ENCODE assay signal across 8 mouse cellular contexts in the genomic region with DNA sequence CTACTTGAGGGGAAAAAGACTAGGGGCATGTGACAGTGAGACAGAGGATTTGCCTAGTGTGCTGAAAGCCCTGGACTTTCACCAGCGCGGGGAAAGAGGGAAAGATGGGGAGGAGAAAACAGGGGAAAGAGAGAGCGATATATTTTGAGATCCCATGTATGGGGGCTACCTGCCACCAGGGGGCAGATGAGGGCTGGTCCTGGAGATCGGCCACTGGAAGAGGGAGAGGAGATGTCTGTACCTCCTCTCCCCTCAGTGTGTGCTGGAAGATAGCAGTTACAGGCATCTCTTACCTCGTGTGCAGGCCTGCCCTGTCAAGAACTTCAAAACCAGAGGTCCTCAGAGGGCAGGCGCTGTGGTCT.
A peak's percentile ranks its signal among the peaks of the same experiment; 100 is the strongest.
DNase-seq lines count a peak whose midpoint lies in the region; ATAC-seq and TF ChIP-seq lines count a peak whose summit lies in the region.

No protein-coding gene starts in this region.

- H3K4me1 ChIP-seq in MEL (ENCODE audit: control insufficient read depth in 1 of 2, insufficient read depth in 2 of 2, low read length in 2 of 2) = peaks cover 0 to 3% of the 10 kb centered on the region in 2 experiments; a peak in 1 of 4 replicates
- H3K4me1 ChIP-seq in forebrain, embryonic 14.5 days (ENCODE audit: control insufficient read depth, insufficient read depth, low read length) = peaks cover 6% of the 10 kb centered on the region; the same call in 1 of the 2 replicates

- H3K79me2 ChIP-seq in MEL (ENCODE audit: control insufficient read depth, insufficient read depth, low read length, poor library complexity) = no peaks in the 10 kb centered on the region

- H3K9ac ChIP-seq in MEL (ENCODE audit: control insufficient read depth, low read depth, low read length, poor library complexity, severe bottlenecking) = peak overlapping the region; percentile 38
- peak overlapping the region; percentile 1; the same call in 1 of the 2 replicates for H3K9ac ChIP-seq in forebrain, embryonic 14.5 days (ENCODE audit: low read length)

- TF ChIP-seq EP300 in MEL (IDR thresholded peaks at IDR 0.05; ENCODE audit: low read depth in 1 of 2, low read length in 2 of 2) = no peak

- peak; percentile 64 for ATAC-seq in cerebellum, adult (ENCODE audit: insufficient number of reproducible peaks, low FRiP score, low TSS enrichment)
- peak; percentile 85 for ATAC-seq in forebrain, embryonic 14.5 days
- peak; percentile 80 to 85 for ATAC-seq in hematopoietic stem cell, adult 5-6 weeks (replicated peaks in 1 of 2; ENCODE audit: insufficient read depth in 1 of 2, low FRiP score in 2 of 2, low TSS enrichment in 1 of 2, low read depth in 1 of 2, poor library complexity in 2 of 2, severe bottlenecking in 2 of 2)

- no peaks in the 10 kb centered on the region for H3K9me3 ChIP-seq in MEL (replicated peaks; ENCODE audit: insufficient read depth, low read length)
- no peaks in the 10 kb centered on the region for H3K9me3 ChIP-seq in forebrain, embryonic 14.5 days (replicated peaks; ENCODE audit: control insufficient read depth, low read length)

- peak; percentile 81 to 94 (median 92) for TF ChIP-seq CTCF in MEL (IDR thresholded peaks at IDR 0.05 in 2 of 3, conservative IDR thresholded peaks at IDR 0.05 in 1 of 3; ENCODE audit: control insufficient read depth in 1 of 3, insufficient read depth in 1 of 3, low read depth in 2 of 3, low read length in 3 of 3, poor library complexity in 1 of 3, severe bottlenecking in 1 of 3)

- no peak overlapping the region for H3K27ac ChIP-seq in MEL (ENCODE audit: control insufficient read depth, low read depth, low read length)
- no peak overlapping the region for H3K27ac ChIP-seq in forebrain, embryonic 14.5 days (ENCODE audit: low read depth, low read length)

- WGBS in forebrain, embryonic 14.5 days = 2% methylated on average over 6 of the region's 6 CpGs

- TF ChIP-seq RAD21 in MEL (IDR thresholded peaks at IDR 0.05; ENCODE audit: low read depth, low read length) = peak; percentile 89

- peak; percentile 81 for DNase-seq in MEL (ENCODE audit: low read depth, low spot score)
- DNase-seq in forebrain, embryonic 14.5 days (ENCODE audit: low spot score) = peak; percentile 83
- peak; percentile 55 to 61 for DNase-seq in layer of hippocampus, postnatal 14 days (ENCODE audit: low spot score in 2 of 2)
- DNase-seq in lung, postnatal 36 days = peak; percentile 75
- DNase-seq in retina, embryonic 14.5 days (ENCODE audit: low spot score) = peak; percentile 86
- DNase-seq in thymus, postnatal 36 days = peak; percentile 63 to 71

- peak overlapping the region; percentile 53 to 67 for H3K4me3 ChIP-seq in MEL (ENCODE audit: control insufficient read depth in 1 of 2, insufficient read depth in 1 of 2, low read depth in 2 of 2, low read length in 2 of 2)
- peak overlapping the region; percentile 23 for H3K4me3 ChIP-seq in forebrain, embryonic 14.5 days (ENCODE audit: low read depth, low read length)

- peak overlapping the region; percentile 55 for H3K4me2 ChIP-seq in forebrain, embryonic 14.5 days (ENCODE audit: low read length)

- peaks cover 1 to 2% of the 10 kb centered on the region in 2 experiments; a peak in 1 of 4 replicates for H3K27me3 ChIP-seq in MEL (ENCODE audit: control insufficient read depth in 1 of 2, insufficient read depth in 2 of 2, low read length in 2 of 2)
- no peaks in the 10 kb centered on the region for H3K27me3 ChIP-seq in forebrain, embryonic 14.5 days (replicated peaks; ENCODE audit: control insufficient read depth, insufficient read depth, low read length)

- H3K36me3 ChIP-seq in MEL (ENCODE audit: control insufficient read depth in 1 of 2, insufficient read depth in 2 of 2, low read length in 2 of 2) = no peaks in the 10 kb centered on the region
- no peaks in the 10 kb centered on the region for H3K36me3 ChIP-seq in forebrain, embryonic 14.5 days (ENCODE audit: control insufficient read depth, insufficient read depth, low read length)

- no peak for TF ChIP-seq POLR2A in MEL (IDR thresholded peaks at IDR 0.05; ENCODE audit: control insufficient read depth in 1 of 2, insufficient read depth in 1 of 2, low read depth in 1 of 2, low read length in 2 of 2, poor library complexity in 1 of 2)

TF ChIP-seq in MEL, 35 proteins besides CTCF, POLR2A, EP300 and RAD21:
- TF ChIP-seq USF1 (IDR thresholded peaks at IDR 0.05; ENCODE audit: low read depth, low read length) = no peak
- TF ChIP-seq SMC3 (IDR thresholded peaks at IDR 0.05; ENCODE audit: low read depth, low read length) = peak; percentile 97
- peak; percentile 89 for TF ChIP-seq ZC3H11A (IDR thresholded peaks at IDR 0.05; ENCODE audit: low read depth, low read length)
- no peak for TF ChIP-seq POLR2AphosphoS2 (IDR thresholded peaks at IDR 0.05; ENCODE audit: low read length)
- no peak for TF ChIP-seq MEF2A (IDR thresholded peaks at IDR 0.05; ENCODE audit: extremely low read depth, insufficient replicate concordance, low read depth, low read length, poor library complexity, severe bottlenecking)
- 0 out of 2 replicates have a peak, but pooled peaks have one; percentile 62 for TF ChIP-seq MAZ (IDR thresholded peaks at IDR 0.05; ENCODE audit: low read depth, low read length)
- TF ChIP-seq USF2 (IDR thresholded peaks at IDR 0.05; ENCODE audit: borderline replicate concordance in 1 of 2, insufficient read depth in 1 of 2, low read depth in 1 of 2, low read length in 2 of 2) = no peak
- TF ChIP-seq SIN3A (IDR thresholded peaks at IDR 0.05; ENCODE audit: low read length) = peak; percentile 29; the same call in 1 of the 2 replicates
